Mouse (Mus musculus): Measurements from ENCODE around the gene Cacna1d.

DNA sequence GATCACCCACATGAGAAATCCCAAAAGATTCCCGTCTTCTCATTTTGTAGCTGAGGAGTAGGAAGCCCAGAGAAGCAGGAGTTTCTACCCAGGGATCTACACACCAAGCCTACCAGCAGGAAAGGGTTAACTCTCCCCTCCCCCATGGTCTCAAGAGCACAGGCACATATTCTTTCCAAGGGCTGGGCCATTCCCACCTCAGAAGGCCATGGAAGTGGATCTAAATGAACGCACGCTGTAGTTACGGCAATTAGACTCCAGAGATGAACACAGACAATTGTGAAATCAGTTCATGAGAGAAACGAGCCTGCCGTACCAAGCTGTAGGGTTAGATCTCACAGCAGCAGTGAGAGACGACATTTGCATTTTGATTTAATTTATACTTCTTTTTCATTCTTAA lies 191.3 kb downstream of the Cacna1d start:
- TF ChIP-seq CTCF (IDR thresholded peaks at IDR 0.05; ENCODE audit: low read depth, low read length) (no peak), POLR2A (IDR thresholded peaks at IDR 0.05; ENCODE audit: borderline replicate concordance, low read depth, low read length) (no peak)
